Mouse (Mus musculus) forebrain, embryonic 16.5 days (tissue): ENCODE measurements around the gene Tmtc2. TPM values are rescaled to one million over a fixed set of nuclear protein-coding genes. Genes with fewer than 3 reads are reported as not detected.

Experiments
- ATAC-seq: fragments of 200-750 bp; cut with Nextera tagmentation; 2 replicates; pipeline ENCODE4 v1.8.0; 2017; ENCODE audit warnings: mild to moderate bottlenecking, moderate library complexity
- H3K27ac ChIP-seq: fragments of 300-500 bp; sonication (generic); 2 replicates; pipeline ENCODE4 v1.5.1; 2014; ENCODE audit warnings: low read length, control low read depth
- H3K27me3 ChIP-seq: fragments of 300-500 bp; sonication (generic); replicated peaks from 2 replicates; pipeline ENCODE4 v1.6.1; 2014; ENCODE audit warnings: low read length; ENCODE audit not compliant: control insufficient read depth, insufficient read depth
- H3K36me3 ChIP-seq: fragments of 300-500 bp; sonication (generic); 2 replicates; pipeline ENCODE4 v1.6.1; 2014; ENCODE audit not compliant: control insufficient read depth, insufficient read depth
- H3K4me1 ChIP-seq: fragments of 300-500 bp; sonication (generic); replicated peaks from 2 replicates; pipeline ENCODE4 v1.6.1; 2014; ENCODE audit warnings: low read length; ENCODE audit not compliant: control insufficient read depth, insufficient read depth
- H3K4me2 ChIP-seq: fragments of 300-500 bp; sonication (generic); 2 replicates; pipeline ENCODE4 v1.6.1; 2014; ENCODE audit warnings: mild to moderate bottlenecking, low read length, control low read depth
- H3K4me3 ChIP-seq: fragments of 300-500 bp; sonication (generic); replicated peaks from 2 replicates; pipeline ENCODE4 v1.5.1; 2014; ENCODE audit warnings: mild to moderate bottlenecking, low read length, control low read depth
- H3K9ac ChIP-seq: fragments of 300-500 bp; sonication (generic); replicated peaks from 2 replicates; pipeline ENCODE4 v1.6.1; 2014; ENCODE audit warnings: low read depth, low read length, control low read depth
- H3K9me3 ChIP-seq: fragments of 300-500 bp; sonication (generic); 2 replicates; pipeline ENCODE4 v1.6.1; 2016; ENCODE audit warnings: low read length; ENCODE audit not compliant: control insufficient read depth
- WGBS: fragments of 180-500 bp; shearing (Covaris S2); extraction: QIAGEN DNeasy Blood & Tissue Kit; methylation state at CpG from one replicate; pipeline ENCODE4 v1.1.7; 2014; 5-methylcytosine and 5-hydroxymethylcytosine counted together
- polyA plus RNA-seq: library from polyadenylated mRNA; unstranded; fragments of >200 nt; fragmentation: Nextera tagmentation; extraction: Ambion mirVana; gene quantifications from 2 replicates; pipeline ENCODE4 v1.2.1, GENCODE M21; 2015

The Tmtc2 gene
- polyA plus RNA-seq, 1 experiment from 2014 or later, result 7.2 TPM

GRCm38 (mm10) chr10:105444309-105444708 lies 129.9 kb downstream of the Tmtc2 start:
- Histone ChIP-seq H3K4me3 (no peak overlapping the region), H3K27ac (no peak overlapping the region), H3K4me2 (no peak overlapping the region), H3K4me1 (no peaks in the 10 kb centered on the region), H3K27me3 (no peaks in the 10 kb centered on the region), H3K9me3 (no peaks in the 10 kb centered on the region), H3K36me3 (no peaks in the 10 kb centered on the region), H3K9ac (no peak overlapping the region)
- ATAC-seq, result no peak
- 89% methylated on average over 3 of the region's 3 CpGs for WGBS

DNA sequence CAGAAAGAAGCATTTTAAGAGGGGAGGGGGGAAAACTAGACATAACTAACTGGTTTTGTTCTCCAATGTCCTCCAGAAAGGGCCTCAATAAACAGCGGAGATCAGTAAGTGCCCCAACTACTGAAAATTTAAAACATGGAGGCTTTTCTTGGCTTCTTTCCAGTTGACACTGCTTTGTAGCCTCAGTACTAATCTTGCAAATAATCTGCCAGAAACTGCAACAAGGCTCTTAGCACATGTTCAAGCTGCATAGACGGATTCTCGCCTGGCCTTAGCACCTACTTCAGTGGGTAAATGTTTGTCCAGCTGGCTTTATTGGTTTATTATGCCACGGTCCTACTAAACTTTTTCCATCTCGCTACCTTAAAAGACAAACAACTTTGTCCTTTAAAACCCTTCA lies 139.4 kb downstream of the Tmtc2 start:
- no peaks in the 10 kb centered on the region for H3K36me3 ChIP-seq
- H3K4me2 ChIP-seq, result no peak overlapping the region
- no peaks in the 10 kb centered on the region for H3K9me3 ChIP-seq
- no peaks in the 10 kb centered on the region for H3K27me3 ChIP-seq
- ATAC-seq, result no peak
- H3K4me1 ChIP-seq, result no peaks in the 10 kb centered on the region
- H3K4me3 ChIP-seq, result no peak overlapping the region
- H3K27ac ChIP-seq, result no peak overlapping the region
- no peak overlapping the region for H3K9ac ChIP-seq
- 51% methylated on average over 5 of the region's 5 CpGs for WGBS

GRCm38 (mm10) chr10:105430885-105431284 lies 143.4 kb downstream of the Tmtc2 start:
- H3K4me1 ChIP-seq, result no peaks in the 10 kb centered on the region
- H3K27me3 ChIP-seq, result no peaks in the 10 kb centered on the region
- no peaks in the 10 kb centered on the region for H3K9me3 ChIP-seq
- H3K36me3 ChIP-seq, result no peaks in the 10 kb centered on the region
- H3K27ac ChIP-seq, result no peak overlapping the region
- no peak overlapping the region for H3K4me3 ChIP-seq
- 38% methylated on average over 3 of the region's 3 CpGs for WGBS
- no peak overlapping the region for H3K9ac ChIP-seq
- no peak overlapping the region for H3K4me2 ChIP-seq
- ATAC-seq, result no peak

DNA sequence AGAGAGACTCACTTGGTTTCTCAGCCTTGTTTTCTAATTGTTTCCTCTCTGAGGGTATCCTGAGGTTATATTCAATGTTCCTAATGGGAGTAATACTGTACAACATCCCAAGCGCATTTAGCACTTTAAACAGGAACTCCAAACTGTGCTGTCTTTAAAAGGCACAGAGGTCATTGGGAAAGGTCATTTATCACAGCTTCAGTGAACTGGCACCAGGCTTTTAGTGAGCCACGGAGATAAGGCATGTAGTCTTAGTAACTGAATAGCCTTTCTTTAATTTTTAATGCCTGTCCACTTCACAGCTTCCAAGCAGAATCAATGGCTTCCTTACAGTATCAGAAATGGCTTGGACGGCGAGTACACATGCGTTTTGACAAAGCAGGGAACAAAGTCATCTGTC lies 144.0 kb downstream of the Tmtc2 start:
- Histone ChIP-seq H3K4me3 (no peak overlapping the region), H3K9ac (no peak overlapping the region), H3K36me3 (no peaks in the 10 kb centered on the region), H3K4me1 (no peaks in the 10 kb centered on the region), H3K9me3 (no peaks in the 10 kb centered on the region), H3K4me2 (no peak overlapping the region), H3K27me3 (no peaks in the 10 kb centered on the region), H3K27ac (no peak overlapping the region)
- 76% methylated on average over 5 of the region's 5 CpGs for WGBS
- ATAC-seq, result no peak

DNA sequence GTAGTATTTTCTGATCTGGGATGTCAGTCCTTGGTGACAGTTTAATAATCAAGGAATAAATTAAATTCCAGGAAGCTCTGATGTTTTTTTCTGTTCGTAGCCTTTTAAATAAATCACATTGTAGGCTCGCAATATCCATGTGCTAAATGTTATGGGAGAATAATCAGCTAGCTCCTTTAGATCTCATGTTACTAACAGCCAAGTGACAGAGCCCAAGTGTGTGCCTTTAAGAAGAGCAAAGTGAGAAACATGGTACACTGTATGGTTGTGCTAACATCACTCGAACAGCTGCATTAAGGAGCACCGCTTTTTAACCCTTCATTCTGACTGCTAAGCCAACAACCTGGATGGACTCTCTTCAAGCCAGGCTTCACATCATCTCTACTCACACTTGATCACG lies 146.2 kb downstream of the Tmtc2 start:
- 63% methylated on average over 5 of the region's 5 CpGs for WGBS
- Histone ChIP-seq H3K4me2 (no peak overlapping the region), H3K9ac (no peak overlapping the region), H3K4me3 (no peak overlapping the region), H3K36me3 (no peaks in the 10 kb centered on the region), H3K4me1 (no peaks in the 10 kb centered on the region; the same call in 1 of the 2 replicates), H3K9me3 (no peaks in the 10 kb centered on the region), H3K27me3 (no peaks in the 10 kb centered on the region), H3K27ac (no peak overlapping the region)
- peak; percentile 58 for ATAC-seq

- no peak overlapping the region for H3K9ac ChIP-seq
- H3K27ac ChIP-seq, result no peak overlapping the region
- peak; percentile 84 for ATAC-seq
- H3K36me3 ChIP-seq, result no peaks in the 10 kb centered on the region
- H3K4me2 ChIP-seq, result no peak overlapping the region
- no peaks in the 10 kb centered on the region; the same call in 1 of the 2 replicates for H3K4me1 ChIP-seq
- WGBS, result 61% methylated on average over 7 of the region's 7 CpGs
- H3K27me3 ChIP-seq, result no peaks in the 10 kb centered on the region
- no peaks in the 10 kb centered on the region for H3K9me3 ChIP-seq
- no peak overlapping the region for H3K4me3 ChIP-seq
Observed at GRCm38 (mm10) chr10:105427625-105428024, 146.6 kb downstream of the Tmtc2 start.

DNA sequence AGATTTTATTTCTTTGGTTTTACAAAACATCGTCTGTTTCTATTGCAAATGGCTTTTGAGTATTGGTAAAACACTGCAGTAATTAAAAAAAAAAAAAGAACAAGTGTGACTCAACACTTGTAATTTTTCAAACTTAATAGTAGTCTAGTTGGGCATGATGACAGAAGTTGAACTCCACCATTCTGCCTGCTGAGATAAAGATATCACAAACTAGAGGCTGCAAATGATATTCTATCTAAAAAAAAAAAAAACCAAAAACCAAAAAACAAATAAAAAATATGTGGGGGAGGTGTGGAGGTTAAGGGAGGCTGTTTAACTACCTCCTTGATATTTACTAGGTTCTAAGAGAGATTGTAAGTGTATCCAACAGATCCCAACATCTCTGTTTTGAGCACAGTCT lies 149.2 kb downstream of the Tmtc2 start:
- Histone ChIP-seq H3K9ac (no peak overlapping the region), H3K4me2 (no peak overlapping the region), H3K36me3 (no peaks in the 10 kb centered on the region), H3K4me3 (no peak overlapping the region), H3K9me3 (no peaks in the 10 kb centered on the region), H3K27me3 (no peaks in the 10 kb centered on the region), H3K4me1 (no peaks in the 10 kb centered on the region; the same call in 1 of the 2 replicates), H3K27ac (no peak overlapping the region)
- 92% methylated on average over 1 of the region's 1 CpGs for WGBS
- no peak for ATAC-seq

GRCm38 (mm10) chr10:105423187-105423586 lies 151.1 kb downstream of the Tmtc2 start:
- WGBS, result 10% methylated on average over 3 of the region's 3 CpGs
- no peaks in the 10 kb centered on the region; the same call in 1 of the 2 replicates for H3K4me1 ChIP-seq
- ATAC-seq, result no peak
- no peaks in the 10 kb centered on the region for H3K9me3 ChIP-seq
- no peaks in the 10 kb centered on the region for H3K36me3 ChIP-seq
- no peaks in the 10 kb centered on the region for H3K27me3 ChIP-seq
- no peak overlapping the region for H3K4me3 ChIP-seq
- no peak overlapping the region for H3K4me2 ChIP-seq
- H3K9ac ChIP-seq, result no peak overlapping the region
- H3K27ac ChIP-seq, result no peak overlapping the region

DNA sequence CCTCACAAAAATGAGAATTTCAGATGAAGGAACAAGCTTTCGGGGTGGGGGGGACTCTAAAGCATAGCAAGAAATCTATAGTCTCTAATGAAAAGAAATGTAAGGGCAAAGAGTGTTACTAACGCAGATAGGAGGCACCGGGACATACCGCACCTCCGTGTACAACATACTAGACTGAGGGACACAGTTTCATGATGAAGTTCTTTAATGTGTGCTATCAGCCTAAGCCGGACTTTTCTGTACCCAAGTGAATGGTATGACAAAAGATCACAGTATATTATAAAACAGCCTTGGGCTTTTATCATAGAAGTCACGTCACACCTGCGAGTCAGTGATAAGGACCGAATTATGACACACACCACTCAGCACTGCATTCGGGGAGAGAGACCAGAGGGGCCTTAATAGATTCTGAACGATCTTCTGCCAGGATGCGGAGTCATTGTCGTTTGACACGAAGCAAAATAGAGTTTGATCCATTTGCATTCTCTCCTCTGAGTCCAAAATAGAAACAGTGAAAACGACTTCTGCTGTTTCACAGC lies 156.3 kb downstream of the Tmtc2 start:
- no peaks in the 10 kb centered on the region for H3K9me3 ChIP-seq
- H3K4me1 ChIP-seq, result no peaks in the 10 kb centered on the region
- no peak for ATAC-seq
- H3K27ac ChIP-seq, result no peak overlapping the region
- no peaks in the 10 kb centered on the region for H3K27me3 ChIP-seq
- no peak overlapping the region for H3K4me3 ChIP-seq
- 80% methylated on average over 15 of the region's 15 CpGs for WGBS
- H3K9ac ChIP-seq, result no peak overlapping the region
- H3K36me3 ChIP-seq, result no peaks in the 10 kb centered on the region
- H3K4me2 ChIP-seq, result no peak overlapping the region

GRCm38 (mm10) chr10:105416601-105417000 lies 157.7 kb downstream of the Tmtc2 start:
- 85% methylated on average over 4 of the region's 4 CpGs for WGBS
- Histone ChIP-seq H3K27ac (no peak overlapping the region), H3K9ac (no peak overlapping the region), H3K9me3 (no peaks in the 10 kb centered on the region), H3K4me1 (no peaks in the 10 kb centered on the region), H3K4me2 (no peak overlapping the region), H3K4me3 (no peak overlapping the region), H3K27me3 (no peaks in the 10 kb centered on the region), H3K36me3 (no peaks in the 10 kb centered on the region)
- no peak for ATAC-seq
